Mouse (Mus musculus) heart, embryonic 14.5 days (tissue): ENCODE results near the gene Tdrd3. TPM values are rescaled to one million over a fixed set of nuclear protein-coding genes. Genes with fewer than 3 reads are reported as not detected.

Experiments
- ATAC-seq: fragments of 200-750 bp; cut with Nextera tagmentation; 2 replicates; pipeline ENCODE4 v1.8.0; 2017; ENCODE audit warnings: low read depth, moderate TSS enrichment; ENCODE audit not compliant: insufficient number of reproducible peaks, insufficient read depth, low FRiP score
- H3K27ac ChIP-seq, 2 experiments: fragments of 200-500 bp in 1 of 2; fragments of 300-500 bp in 1 of 2; sonication (generic) in 1 of 2; replicated peaks in 1 of 2; 2 replicates each; pipeline ENCODE4 v1.5.1; 2012 to 2014; ENCODE audit warnings: low read depth in 2 of 2, low read length in 2 of 2, control low read depth in 1 of 2, mild to moderate bottlenecking in 1 of 2, mixed read lengths in 1 of 2; ENCODE audit not compliant: control insufficient read depth in 1 of 2, insufficient read depth in 1 of 2
- H3K27me3 ChIP-seq: fragments of 300-500 bp; sonication (generic); 2 replicates; pipeline ENCODE4 v1.6.1; 2014; ENCODE audit warnings: mild to moderate bottlenecking, low read length, control low read depth; ENCODE audit not compliant: control insufficient read depth, insufficient read depth
- H3K36me3 ChIP-seq: fragments of 300-500 bp; sonication (generic); 2 replicates; pipeline ENCODE4 v1.6.1; 2014; ENCODE audit warnings: mild to moderate bottlenecking, control low read depth, low read length, mixed read lengths; ENCODE audit not compliant: control insufficient read depth, insufficient read depth
- H3K4me1 ChIP-seq, 2 experiments: fragments of 200-500 bp in 1 of 2; fragments of 300-500 bp in 1 of 2; sonication (generic) in 1 of 2; 2 replicates each; pipeline ENCODE4 v1.6.1; 2012 to 2014; ENCODE audit warnings: low read length in 2 of 2, control low read depth in 1 of 2, mixed read lengths in 1 of 2; ENCODE audit not compliant: control insufficient read depth in 2 of 2, insufficient read depth in 2 of 2
- H3K4me2 ChIP-seq: fragments of 300-500 bp; sonication (generic); 2 replicates; pipeline ENCODE4 v1.6.1; 2014; ENCODE audit warnings: mild to moderate bottlenecking, low read length
- H3K4me3 ChIP-seq, 2 experiments: fragments of 200-500 bp in 1 of 2; fragments of 300-500 bp in 1 of 2; sonication (generic) in 1 of 2; 2 replicates each; pipeline ENCODE4 v1.5.1; 2012 to 2014; ENCODE audit warnings: low read length in 2 of 2, mild to moderate bottlenecking in 2 of 2, control low read depth in 1 of 2, low read depth in 1 of 2, moderate library complexity in 1 of 2; ENCODE audit not compliant: control insufficient read depth in 1 of 2, insufficient read depth in 1 of 2
- H3K9ac ChIP-seq: fragments of 300-500 bp; sonication (generic); 2 replicates; pipeline ENCODE4 v1.6.1; 2014; ENCODE audit warnings: mild to moderate bottlenecking, low read length
- H3K9me3 ChIP-seq: fragments of 300-500 bp; sonication (generic); 2 replicates; pipeline ENCODE4 v1.6.1; 2016; ENCODE audit warnings: low read length, control low read depth; ENCODE audit not compliant: control insufficient read depth
- WGBS: fragments of 180-500 bp; shearing (Covaris S2); extraction: QIAGEN DNeasy Blood & Tissue Kit; methylation state at CpG from one replicate; pipeline ENCODE4 v1.1.7; 2014; 5-methylcytosine and 5-hydroxymethylcytosine counted together
- polyA plus RNA-seq: library from polyadenylated mRNA; unstranded; fragments of >200 nt; fragmentation: Nextera tagmentation; extraction: Ambion mirVana; gene quantifications from 2 replicates; pipeline ENCODE4 v1.2.1, GENCODE M21; 2014

Tdrd3 gene
- polyA plus RNA-seq, 1 experiment from 2014 or later: 24.2 TPM

GRCm38 (mm10) chr14:87531847-87532246 is 115.4 kb downstream of the Tdrd3 start:
- no peaks in the 10 kb centered on the region for H3K4me1 ChIP-seq
- no peak overlapping the region for H3K4me2 ChIP-seq
- ATAC-seq: no peak
- 95% methylated on average over 8 of the region's 8 CpGs for WGBS
- no peak overlapping the region for H3K27ac ChIP-seq
- H3K36me3 ChIP-seq: no peaks in the 10 kb centered on the region
- H3K4me3 ChIP-seq: no peak overlapping the region
- H3K27me3 ChIP-seq: no peaks in the 10 kb centered on the region
- no peaks in the 10 kb centered on the region for H3K9me3 ChIP-seq
- H3K9ac ChIP-seq: no peak overlapping the region

GRCm38 (mm10) chr14:87537127-87537819 is 120.8 kb downstream of the Tdrd3 start:
- ATAC-seq: no peak
- Histone ChIP-seq H3K4me2 (no peak overlapping the region), H3K36me3 (peaks cover 13% of the 10 kb centered on the region; the same call in 1 of the 2 replicates), H3K9me3 (no peaks in the 10 kb centered on the region), H3K27ac (no peak overlapping the region), H3K4me3 (no peak overlapping the region), H3K4me1 (no peaks in the 10 kb centered on the region), H3K27me3 (no peaks in the 10 kb centered on the region), H3K9ac (no peak overlapping the region)
- WGBS: 91% methylated on average over 4 of the region's 4 CpGs

GRCm38 (mm10) chr14:87549986-87550385 is 133.5 kb downstream of the Tdrd3 start:
- Histone ChIP-seq H3K4me1 (peaks cover 0 to 4% of the 10 kb centered on the region in 2 experiments; a peak in 2 of 4 replicates), H3K9ac (no peak overlapping the region), H3K27ac (no peak overlapping the region), H3K36me3 (peaks cover 16% of the 10 kb centered on the region; the same call in 1 of the 2 replicates), H3K27me3 (no peaks in the 10 kb centered on the region), H3K9me3 (no peaks in the 10 kb centered on the region), H3K4me3 (no peak overlapping the region), H3K4me2 (no peak overlapping the region)
- no peak for ATAC-seq
- 69% methylated on average over 6 of the region's 6 CpGs for whole genome bisulfite sequencing

- Histone ChIP-seq H3K4me2 (no peak overlapping the region), H3K4me3 (no peak overlapping the region), H3K27me3 (no peaks in the 10 kb centered on the region), H3K4me1 (peaks cover 0 to 4% of the 10 kb centered on the region in 2 experiments; a peak in 2 of 4 replicates), H3K9me3 (no peaks in the 10 kb centered on the region), H3K9ac (no peak overlapping the region), H3K36me3 (no peaks in the 10 kb centered on the region), H3K27ac (no peak overlapping the region)
- no peak for ATAC-seq
- 37% methylated on average over 3 of the region's 3 CpGs for WGBS
Measured at GRCm38 (mm10) chr14:87552211-87552610, 135.8 kb downstream of the Tdrd3 start.

- Histone ChIP-seq H3K4me3 (no peak overlapping the region), H3K27me3 (no peaks in the 10 kb centered on the region), H3K9me3 (no peaks in the 10 kb centered on the region), H3K4me2 (no peak overlapping the region), H3K9ac (no peak overlapping the region), H3K27ac (no peak overlapping the region), H3K36me3 (no peaks in the 10 kb centered on the region), H3K4me1 (peaks cover 4 to 6% of the 10 kb centered on the region in 2 experiments; a peak in 2 of 4 replicates)
- ATAC-seq: no peak
- WGBS: 66% methylated on average over 9 of the region's 9 CpGs
Measured at GRCm38 (mm10) chr14:87563841-87564240, 147.4 kb downstream of the Tdrd3 start.

- H3K4me2 ChIP-seq: no peak overlapping the region
- no peaks in the 10 kb centered on the region for H3K36me3 ChIP-seq
- no peaks in the 10 kb centered on the region for H3K9me3 ChIP-seq
- WGBS: 21% methylated on average over 7 of the region's 7 CpGs
- H3K4me3 ChIP-seq: no peak overlapping the region
- no peak overlapping the region for H3K27ac ChIP-seq
- H3K4me1 ChIP-seq: peaks cover 4 to 6% of the 10 kb centered on the region in 2 experiments; a peak in 2 of 4 replicates
- no peaks in the 10 kb centered on the region for H3K27me3 ChIP-seq
- no peak for ATAC-seq
- H3K9ac ChIP-seq: no peak overlapping the region
Measured at GRCm38 (mm10) chr14:87566211-87566610, 149.8 kb downstream of the Tdrd3 start.

- Histone ChIP-seq H3K27ac (no peak overlapping the region), H3K9me3 (no peaks in the 10 kb centered on the region), H3K4me3 (no peak overlapping the region), H3K27me3 (no peaks in the 10 kb centered on the region), H3K36me3 (no peaks in the 10 kb centered on the region), H3K9ac (no peak overlapping the region), H3K4me1 (peaks cover 4 to 6% of the 10 kb centered on the region in 2 experiments; a peak in 2 of 4 replicates), H3K4me2 (no peak overlapping the region)
- ATAC-seq: no peak
- WGBS: 27% methylated on average over 3 of the region's 3 CpGs
Measured at GRCm38 (mm10) chr14:87567034-87567461, 150.6 kb downstream of the Tdrd3 start.
